Mouse (Mus musculus) hindbrain, embryonic 11.5 days (tissue): ENCODE measurements around the gene Tet2. TPM values are rescaled to one million over a fixed set of nuclear protein-coding genes. Genes with fewer than 3 reads are reported as not detected.

Source experiments
- ATAC-seq: fragments of 200-750 bp; cut with Nextera tagmentation; 2 replicates; pipeline ENCODE4 v1.8.0; 2017; ENCODE audit warnings: mild to moderate bottlenecking, moderate TSS enrichment, moderate library complexity; ENCODE audit not compliant: low FRiP score
- DNase-seq: peaks from one replicate; pipeline ENCODE4 v3.0.0-alpha.2; 2015; ENCODE audit warnings: low spot score
- H3K27ac ChIP-seq: fragments of 300-500 bp; sonication (generic); 2 replicates; pipeline ENCODE4 v1.5.1; 2014; ENCODE audit warnings: mild to moderate bottlenecking, low read depth, low read length
- H3K27me3 ChIP-seq: fragments of 300-500 bp; sonication (generic); 2 replicates; pipeline ENCODE4 v1.6.1; 2014; ENCODE audit warnings: mild to moderate bottlenecking, low read length, moderate library complexity, mixed read lengths; ENCODE audit not compliant: control insufficient read depth, insufficient read depth
- H3K36me3 ChIP-seq: fragments of 300-500 bp; sonication (generic); 2 replicates; pipeline ENCODE4 v1.6.1; 2014; ENCODE audit warnings: mild to moderate bottlenecking, low read length, moderate library complexity, mixed read lengths; ENCODE audit not compliant: control insufficient read depth, insufficient read depth
- H3K4me1 ChIP-seq: fragments of 300-500 bp; sonication (generic); replicated peaks from 2 replicates; pipeline ENCODE4 v1.6.1; 2014; ENCODE audit warnings: low read length, mixed read lengths; ENCODE audit not compliant: control insufficient read depth, insufficient read depth
- H3K4me2 ChIP-seq: fragments of 300-500 bp; sonication (generic); replicated peaks from 2 replicates; pipeline ENCODE4 v1.6.1; 2014; ENCODE audit warnings: mild to moderate bottlenecking, low read depth, low read length
- H3K4me3 ChIP-seq: fragments of 300-500 bp; sonication (generic); 2 replicates; pipeline ENCODE4 v1.5.1; 2014; ENCODE audit warnings: low read depth, low read length
- H3K9ac ChIP-seq: fragments of 300-500 bp; sonication (generic); 2 replicates; pipeline ENCODE4 v1.6.1; 2014; ENCODE audit warnings: low read depth, low read length
- H3K9me3 ChIP-seq: fragments of 300-500 bp; sonication (generic); 2 replicates; pipeline ENCODE4 v1.6.1; 2016; ENCODE audit warnings: low read length; ENCODE audit not compliant: control insufficient read depth
- WGBS: fragments of 180-500 bp; shearing (Covaris S2); extraction: QIAGEN DNeasy Blood & Tissue Kit; methylation state at CpG from one replicate; pipeline ENCODE4 v1.1.7; 2014; 5-methylcytosine and 5-hydroxymethylcytosine counted together
- polyA plus RNA-seq: library from polyadenylated mRNA; unstranded; fragments of >200 nt; fragmentation: Nextera tagmentation; extraction: Ambion mirVana; gene quantifications from 2 replicates; pipeline ENCODE4 v1.2.1, GENCODE M21; 2014

The Tet2 gene
- polyA plus RNA-seq, 1 experiment from 2014 or later: 34.2 TPM

DNA sequence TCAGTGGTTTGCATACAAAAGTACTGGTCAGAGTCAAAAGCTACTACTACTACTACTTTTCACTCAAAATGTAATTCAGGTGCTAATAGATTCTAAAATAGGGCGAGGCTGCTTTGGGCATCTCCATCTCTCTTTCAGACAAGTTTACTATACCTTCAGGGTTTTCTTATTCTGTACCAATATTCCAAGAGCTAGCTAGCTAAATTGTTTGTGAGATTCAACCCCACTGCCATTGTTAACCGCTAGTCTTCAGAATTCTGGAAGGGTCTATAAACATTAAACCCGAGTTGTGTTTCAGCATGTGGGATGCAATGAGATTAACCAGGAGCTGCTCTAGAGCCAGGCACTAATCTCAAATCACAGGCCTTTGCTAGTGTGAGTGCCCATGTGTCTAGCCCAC lies 12.1 kb downstream of the Tet2 start:
- H3K4me3 ChIP-seq: no peak overlapping the region
- ATAC-seq: no peak
- 58% methylated on average over 3 of the region's 3 CpGs for WGBS
- 0 out of 2 replicates have a peak, but pooled peaks cover 2% of the 10 kb centered on the region for H3K36me3 ChIP-seq
- no peak overlapping the region for H3K4me2 ChIP-seq
- H3K27ac ChIP-seq: no peak overlapping the region
- no peaks in the 10 kb centered on the region for H3K9me3 ChIP-seq
- H3K9ac ChIP-seq: no peak overlapping the region
- H3K4me1 ChIP-seq: no peaks in the 10 kb centered on the region; the same call in 1 of the 2 replicates
- DNase-seq: no peak
- H3K27me3 ChIP-seq: no peaks in the 10 kb centered on the region

DNA sequence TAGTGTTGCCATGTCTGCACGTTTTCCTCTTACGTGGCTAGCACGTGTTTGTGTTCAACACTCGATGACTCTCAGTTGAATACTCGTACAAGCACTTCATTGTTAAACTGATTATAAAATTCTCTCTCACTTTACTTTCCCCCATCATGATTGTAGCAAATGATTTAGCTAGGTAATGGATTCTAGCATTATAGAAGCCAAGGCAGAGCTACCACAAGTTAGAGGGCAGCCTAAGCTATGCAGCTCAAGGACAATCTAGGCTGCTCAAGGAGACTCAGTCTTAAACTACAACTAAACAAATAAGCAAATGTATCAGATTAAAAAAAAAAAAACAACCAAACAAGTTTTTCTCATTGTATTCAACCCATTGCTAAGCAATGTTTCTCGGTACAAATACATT lies 12.7 kb downstream of the Tet2 start:
- Histone ChIP-seq H3K27me3 (no peaks in the 10 kb centered on the region), H3K27ac (no peak overlapping the region), H3K9ac (no peak overlapping the region), H3K9me3 (no peaks in the 10 kb centered on the region), H3K4me1 (no peaks in the 10 kb centered on the region; the same call in 1 of the 2 replicates), H3K36me3 (0 out of 2 replicates have a peak, but pooled peaks cover 2% of the 10 kb centered on the region), H3K4me2 (no peak overlapping the region), H3K4me3 (no peak overlapping the region)
- WGBS: 87% methylated on average over 6 of the region's 6 CpGs
- no peak for DNase-seq
- no peak for ATAC-seq

DNA sequence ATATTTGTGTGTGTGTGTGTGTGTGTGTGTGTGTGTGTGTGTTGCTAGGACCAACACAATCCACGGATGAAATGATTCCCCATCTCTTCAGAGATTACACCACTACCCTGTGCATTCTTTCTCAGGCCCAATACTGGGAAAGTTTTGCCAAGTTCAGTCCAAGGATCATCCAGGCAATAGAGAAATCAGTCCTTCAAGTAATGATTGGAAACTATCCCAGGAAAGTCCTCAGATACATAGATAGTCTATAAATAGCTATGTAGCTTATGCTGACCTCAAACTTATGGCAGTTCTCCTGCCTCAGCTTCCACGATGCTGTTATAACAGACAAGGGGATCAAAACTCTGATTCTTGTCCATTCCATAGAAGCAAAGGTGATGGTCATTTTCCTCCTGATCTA lies 13.8 kb downstream of the Tet2 start:
- no peaks in the 10 kb centered on the region for H3K27me3 ChIP-seq
- no peak for ATAC-seq
- H3K36me3 ChIP-seq: 0 out of 2 replicates have a peak, but pooled peaks cover 1% of the 10 kb centered on the region
- DNase-seq: no peak
- H3K9me3 ChIP-seq: no peaks in the 10 kb centered on the region
- no peaks in the 10 kb centered on the region; the same call in 1 of the 2 replicates for H3K4me1 ChIP-seq
- H3K4me2 ChIP-seq: no peak overlapping the region
- no peak overlapping the region for H3K4me3 ChIP-seq
- H3K9ac ChIP-seq: no peak overlapping the region
- WGBS: 83% methylated on average over 2 of the region's 2 CpGs
- H3K27ac ChIP-seq: no peak overlapping the region

DNA sequence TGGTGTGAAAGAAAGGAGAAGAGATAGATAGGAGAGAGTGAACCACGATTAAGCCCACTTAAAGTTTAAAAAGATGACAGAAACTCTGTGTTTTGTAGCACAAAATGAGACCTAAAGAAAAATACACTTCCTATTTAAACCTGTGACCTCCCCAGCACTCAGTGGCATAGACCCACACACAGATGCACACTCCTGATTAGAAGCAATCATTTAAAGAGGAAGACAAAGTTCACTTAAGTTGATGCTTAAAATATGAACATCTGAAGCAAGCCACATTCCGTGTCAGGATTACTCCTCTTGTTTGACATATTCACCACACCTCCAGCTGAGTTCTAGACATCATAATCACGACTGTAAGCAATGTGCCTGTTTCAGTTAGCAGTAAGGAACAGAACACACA lies 14.3 kb downstream of the Tet2 start:
- no peak overlapping the region for H3K4me2 ChIP-seq
- H3K36me3 ChIP-seq: no peaks in the 10 kb centered on the region
- H3K9me3 ChIP-seq: no peaks in the 10 kb centered on the region
- DNase-seq: no peak
- H3K4me1 ChIP-seq: no peaks in the 10 kb centered on the region; the same call in 1 of the 2 replicates
- 77% methylated on average over 3 of the region's 3 CpGs for WGBS
- no peak overlapping the region for H3K9ac ChIP-seq
- H3K27ac ChIP-seq: no peak overlapping the region
- no peak overlapping the region for H3K4me3 ChIP-seq
- ATAC-seq: no peak
- H3K27me3 ChIP-seq: no peaks in the 10 kb centered on the region

DNA sequence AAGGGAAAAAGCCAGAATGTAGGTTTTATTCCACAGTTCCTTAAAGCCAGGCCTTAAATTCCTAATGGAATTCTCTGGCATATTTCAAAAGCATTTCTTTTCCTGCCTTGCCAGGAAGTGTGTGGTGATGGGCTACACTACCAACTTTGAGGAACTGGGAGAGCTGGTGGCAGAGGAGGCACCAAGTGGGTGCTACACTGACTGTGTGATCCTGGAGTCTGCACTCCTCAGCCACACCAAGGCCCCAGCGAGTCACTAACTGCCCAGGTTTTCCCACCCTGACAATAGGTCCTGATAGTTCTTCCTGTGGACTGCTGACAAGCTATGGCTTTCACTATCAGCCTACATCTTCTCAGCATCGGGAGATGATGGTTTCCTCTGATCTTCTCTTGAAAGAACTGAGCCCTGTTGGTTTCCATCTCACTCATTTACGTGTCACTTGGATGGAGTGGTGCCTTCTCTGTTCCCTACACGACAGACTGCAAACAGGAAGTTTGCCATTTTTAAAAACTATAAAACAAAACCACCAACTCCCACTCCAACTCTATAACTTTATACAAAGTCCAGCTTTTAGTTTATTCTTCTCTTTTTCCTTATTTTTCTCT lies 18.7 kb downstream of the Tet2 start:
- no peak overlapping the region for H3K4me2 ChIP-seq
- H3K9ac ChIP-seq: no peak overlapping the region
- H3K9me3 ChIP-seq: no peaks in the 10 kb centered on the region
- H3K27ac ChIP-seq: no peak overlapping the region
- no peaks in the 10 kb centered on the region for H3K36me3 ChIP-seq
- H3K27me3 ChIP-seq: no peaks in the 10 kb centered on the region
- WGBS: 89% methylated on average over 4 of the region's 4 CpGs
- ATAC-seq: no peak
- no peak overlapping the region for H3K4me3 ChIP-seq
- no peaks in the 10 kb centered on the region for H3K4me1 ChIP-seq
- no peak for DNase-seq

DNA sequence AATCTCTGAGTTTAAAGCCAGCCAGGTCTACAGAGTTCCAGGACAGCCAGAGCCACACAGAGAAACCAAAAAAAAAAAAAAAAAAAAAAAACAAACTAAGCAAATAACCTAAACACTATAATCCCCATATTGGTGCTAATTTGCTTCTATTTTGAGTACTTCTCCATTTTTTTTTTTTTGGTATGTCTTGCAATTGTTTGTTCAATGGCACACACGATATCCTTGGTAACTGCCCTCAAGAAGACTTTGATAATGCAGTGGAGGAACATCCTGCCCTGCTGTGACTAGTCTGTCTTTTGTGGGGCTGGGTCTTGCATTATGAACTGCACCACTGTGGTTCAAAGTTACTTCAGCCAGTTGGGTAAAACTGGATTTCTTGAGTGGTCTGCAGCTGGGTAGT lies 19.4 kb downstream of the Tet2 start:
- no peaks in the 10 kb centered on the region for H3K4me1 ChIP-seq
- no peak overlapping the region for H3K4me3 ChIP-seq
- no peaks in the 10 kb centered on the region for H3K36me3 ChIP-seq
- no peaks in the 10 kb centered on the region for H3K27me3 ChIP-seq
- ATAC-seq (no peak), DNase-seq (no peak)
- no peak overlapping the region for H3K4me2 ChIP-seq
- no peak overlapping the region for H3K27ac ChIP-seq
- no peaks in the 10 kb centered on the region for H3K9me3 ChIP-seq
- 83% methylated on average over 1 of the region's 1 CpGs for WGBS
- no peak overlapping the region for H3K9ac ChIP-seq

DNA sequence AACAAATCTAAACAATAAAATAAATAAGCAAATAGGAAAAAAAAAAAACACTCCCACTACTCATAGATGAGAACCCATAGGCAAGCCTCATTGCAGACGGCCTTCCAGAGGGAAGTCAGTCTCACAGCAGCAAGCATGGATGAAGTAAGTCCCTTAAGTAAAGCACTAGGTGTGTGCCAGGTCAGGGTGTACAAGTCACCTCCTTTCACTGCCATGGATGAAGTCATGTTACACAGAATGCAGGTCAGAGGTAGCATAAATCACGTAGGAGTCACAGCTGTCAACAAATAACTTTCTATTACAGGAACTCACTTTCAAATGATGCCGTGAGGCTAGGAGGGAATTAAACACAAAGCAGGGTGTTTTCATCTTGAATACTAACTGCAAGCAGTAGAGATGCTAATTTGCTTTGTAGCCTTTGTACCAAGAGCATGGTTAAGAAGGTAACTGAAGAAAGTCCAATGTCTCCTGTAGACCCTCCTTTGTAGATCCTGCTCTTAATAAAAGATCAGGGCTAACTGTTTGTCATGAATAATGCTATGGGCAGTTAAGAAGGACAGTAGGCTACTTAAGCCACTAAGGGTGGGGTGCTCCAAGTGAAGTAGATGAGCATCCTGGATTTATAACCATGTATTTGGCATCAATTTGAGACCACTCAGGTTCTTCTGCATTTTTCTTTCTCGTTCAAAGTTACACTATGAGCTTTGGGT lies 20.4 kb downstream of the Tet2 start:
- H3K9ac ChIP-seq: no peak overlapping the region
- H3K4me1 ChIP-seq: no peaks in the 10 kb centered on the region
- H3K4me2 ChIP-seq: no peak overlapping the region
- H3K9me3 ChIP-seq: no peaks in the 10 kb centered on the region
- WGBS: 87% methylated on average over 4 of the region's 4 CpGs
- H3K27ac ChIP-seq: no peak overlapping the region
- no peak for ATAC-seq
- no peak overlapping the region for H3K4me3 ChIP-seq
- H3K27me3 ChIP-seq: no peaks in the 10 kb centered on the region
- H3K36me3 ChIP-seq: no peaks in the 10 kb centered on the region
- no peak for DNase-seq

DNA sequence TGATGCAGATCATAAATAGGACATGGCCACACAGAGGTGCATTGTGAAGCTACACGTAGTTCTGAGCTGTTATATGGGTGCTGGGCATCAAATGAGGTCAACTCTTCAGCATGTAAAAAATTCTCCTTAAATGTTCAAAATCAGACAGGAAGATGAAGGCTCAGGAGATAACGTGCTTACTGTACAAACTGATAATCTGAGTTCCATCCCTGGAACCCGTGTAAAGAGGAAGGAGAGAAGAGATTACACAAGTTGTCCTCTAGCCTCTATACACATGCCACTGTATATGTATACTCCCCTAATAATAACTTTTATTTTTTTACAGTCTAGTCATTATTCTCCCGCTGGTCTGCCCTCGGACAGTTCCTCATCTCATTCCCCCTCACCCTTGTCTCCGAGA lies 21.7 kb downstream of the Tet2 start:
- Histone ChIP-seq H3K9ac (no peak overlapping the region), H3K9me3 (no peaks in the 10 kb centered on the region), H3K4me3 (no peak overlapping the region), H3K4me2 (no peak overlapping the region), H3K4me1 (no peaks in the 10 kb centered on the region), H3K36me3 (no peaks in the 10 kb centered on the region), H3K27me3 (no peaks in the 10 kb centered on the region), H3K27ac (no peak overlapping the region)
- no peak for DNase-seq
- WGBS: 92% methylated on average over 6 of the region's 6 CpGs
- ATAC-seq: no peak

DNA sequence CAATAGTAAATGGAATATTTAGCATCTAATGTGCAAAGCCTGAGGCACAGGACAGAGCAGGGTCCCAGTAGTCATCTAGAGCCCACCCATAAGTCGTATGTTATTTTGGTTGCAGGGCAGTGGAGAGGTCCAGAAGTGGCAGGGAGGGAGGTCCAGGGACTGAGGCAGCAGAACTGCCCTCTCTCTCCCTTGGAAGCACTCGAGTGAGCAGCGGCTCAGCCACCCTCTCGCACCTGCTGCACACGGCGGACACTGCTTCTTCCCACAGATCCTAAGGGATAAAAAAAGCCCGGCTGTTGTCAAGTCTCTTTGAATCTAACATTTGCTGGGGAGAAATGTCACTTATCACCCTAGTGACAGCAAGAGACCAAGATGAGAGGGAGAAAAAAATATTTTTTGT lies 22.6 kb downstream of the Tet2 start:
- Histone ChIP-seq H3K9ac (no peak overlapping the region), H3K27me3 (no peaks in the 10 kb centered on the region), H3K4me1 (no peaks in the 10 kb centered on the region), H3K4me2 (no peak overlapping the region), H3K9me3 (no peaks in the 10 kb centered on the region), H3K4me3 (no peak overlapping the region), H3K36me3 (no peaks in the 10 kb centered on the region), H3K27ac (no peak overlapping the region)
- DNase-seq (no peak), ATAC-seq (no peak)
- 73% methylated on average over 7 of the region's 7 CpGs for WGBS
